Mouse (Mus musculus): Measurements from ENCODE around the gene Olfr12.

GRCm38 (mm10) chr1:92644916-92645315 is 27.3 kb downstream of the Olfr12 start:
- no peak for TF ChIP-seq CTCF (IDR thresholded peaks at IDR 0.05)
- no peak for TF ChIP-seq POLR2A (IDR thresholded peaks at IDR 0.05; ENCODE audit: insufficient read depth, low read depth, low read length)

Measured in heart, adult 2 months (tissue).